Mouse (Mus musculus): ENCODE measurements around the gene Aip. TPM values are rescaled to one million over a fixed set of nuclear protein-coding genes. Genes with fewer than 3 reads are reported as not detected.
"Not testable (repeated sequence)": the region's sequence is repeated elsewhere in the genome, so short reads cannot be mapped to it uniquely, and the experiment has no call there.

The Aip gene
- total RNA-seq, 4 experiments from 2014 or later = 117 to 127 (median 123) TPM

- no peak for DNase-seq (ENCODE audit: low spot score in 2 of 2)
Measured at GRCm38 (mm10) chr19:4092750-4093149, 32.9 kb downstream of the Aip start.

- no peak for DNase-seq (ENCODE audit: low spot score in 2 of 2)
Measured at GRCm38 (mm10) chr19:4091383-4091782, 34.3 kb downstream of the Aip start.

- no peak for DNase-seq (ENCODE audit: low spot score in 2 of 2)
Measured at GRCm38 (mm10) chr19:4090446-4090845, 35.2 kb downstream of the Aip start.

- no peak for DNase-seq (ENCODE audit: low spot score in 2 of 2)
Measured at GRCm38 (mm10) chr19:4089128-4089527, 36.5 kb downstream of the Aip start.

GRCm38 (mm10) chr19:4088146-4088545, 37.5 kb downstream of the Aip start:
- no peak for DNase-seq (ENCODE audit: low spot score in 2 of 2)

- no peak for DNase-seq (ENCODE audit: low spot score in 2 of 2)
Measured at GRCm38 (mm10) chr19:4087090-4087489, 38.6 kb downstream of the Aip start.

GRCm38 (mm10) chr19:4086156-4086555, 39.5 kb downstream of the Aip start:
- DNase-seq (ENCODE audit: low spot score in 2 of 2) = no peak

- DNase-seq (ENCODE audit: low spot score in 2 of 2) = no peak
Measured at GRCm38 (mm10) chr19:4084984-4085383, 40.7 kb downstream of the Aip start.

- no peak for DNase-seq (ENCODE audit: low spot score in 2 of 2)
Measured at GRCm38 (mm10) chr19:4083826-4084225, 41.8 kb downstream of the Aip start.

- no peak for DNase-seq (ENCODE audit: low spot score in 2 of 2)
Measured at GRCm38 (mm10) chr19:4083316-4083715, 42.3 kb downstream of the Aip start.

- DNase-seq (ENCODE audit: low spot score in 2 of 2) = no peak
Measured at GRCm38 (mm10) chr19:4082219-4082965, 43.3 kb downstream of the Aip start.

- DNase-seq (ENCODE audit: low spot score in 2 of 2) = no peak
Measured at GRCm38 (mm10) chr19:4081394-4081793, 44.3 kb downstream of the Aip start, which contains the start of gene Cabp2. Gene Cabp2 (plus strand): TSS chr19:4081578.

- no peak for DNase-seq (ENCODE audit: low spot score in 2 of 2)
Measured at GRCm38 (mm10) chr19:4080511-4081009, 45.1 kb downstream of the Aip start.

GRCm38 (mm10) chr19:4079594-4079993, 46.1 kb downstream of the Aip start:
- no peak for DNase-seq (ENCODE audit: low spot score in 2 of 2)

- DNase-seq (ENCODE audit: low spot score in 2 of 2) = no peak
Measured at GRCm38 (mm10) chr19:4075531-4075930, 50.1 kb downstream of the Aip start.

GRCm38 (mm10) chr19:4072706-4073424, 52.8 kb downstream of the Aip start:
- DNase-seq (ENCODE audit: low spot score in 2 of 2) = no peak

- DNase-seq (ENCODE audit: low spot score in 2 of 2) = no peak
Measured at GRCm38 (mm10) chr19:4071406-4071805, 54.3 kb downstream of the Aip start.

GRCm38 (mm10) chr19:4070756-4071155, 54.9 kb downstream of the Aip start:
- DNase-seq (ENCODE audit: low spot score in 2 of 2) = no peak

GRCm38 (mm10) chr19:4070311-4070710, 55.3 kb downstream of the Aip start:
- no peak for DNase-seq (ENCODE audit: low spot score in 2 of 2)

GRCm38 (mm10) chr19:4068717-4069410, 56.8 kb downstream of the Aip start:
- no peak for DNase-seq (ENCODE audit: low spot score in 2 of 2)

GRCm38 (mm10) chr19:4068242-4068641, 57.4 kb downstream of the Aip start:
- DNase-seq (ENCODE audit: low spot score in 2 of 2) = not testable (repeated sequence)

GRCm38 (mm10) chr19:4066877-4067276, 58.8 kb downstream of the Aip start:
- DNase-seq (ENCODE audit: low spot score in 2 of 2) = no peak
